Mouse (Mus musculus): ENCODE data around the gene Kdm6a.

Gene Kdm6a

GRCm38 (mm10) chrX:18162192-18162857 lies at the start of gene Kdm6a:
Gene Kdm6a (plus strand): TSS chrX:18162575.
- DNase-seq = peak; percentile 100

GRCm38 (mm10) chrX:18145557-18145956 lies 16.8 kb upstream of the Kdm6a start, which contains the start of gene Dusp21:
Gene Dusp21 (plus strand): TSS chrX:18145857.
- no peak for DNase-seq

- no peak for DNase-seq
Observed at GRCm38 (mm10) chrX:18160734-18161442, 1.5 kb upstream of the Kdm6a start.

- DNase-seq = no peak
Observed at GRCm38 (mm10) chrX:18161796-18162191, 581 bp upstream of the Kdm6a start.

- peak; percentile 91 for DNase-seq
Observed at GRCm38 (mm10) chrX:18162861-18163731, 721 bp downstream of the Kdm6a start.

- peak; percentile 92 for DNase-seq
Observed at GRCm38 (mm10) chrX:18163917-18164624, 1.7 kb downstream of the Kdm6a start.

- no peak for DNase-seq
Observed at GRCm38 (mm10) chrX:18165121-18165520, 2.7 kb downstream of the Kdm6a start.

- DNase-seq = no peak
Observed at GRCm38 (mm10) chrX:18166961-18167360, 4.6 kb downstream of the Kdm6a start.

GRCm38 (mm10) chrX:18168940-18169339 lies 6.6 kb downstream of the Kdm6a start:
- DNase-seq = no peak

- DNase-seq = no peak
Observed at GRCm38 (mm10) chrX:18174831-18175230, 12.5 kb downstream of the Kdm6a start.

- DNase-seq = no peak
Observed at GRCm38 (mm10) chrX:18177803-18178202, 15.4 kb downstream of the Kdm6a start.

- DNase-seq = no peak
Observed at GRCm38 (mm10) chrX:18179492-18179891, 17.1 kb downstream of the Kdm6a start.

GRCm38 (mm10) chrX:18187203-18187602 lies 24.8 kb downstream of the Kdm6a start:
- peak; percentile 87 for DNase-seq

GRCm38 (mm10) chrX:18188293-18188692 lies 25.9 kb downstream of the Kdm6a start:
- no peak for DNase-seq

GRCm38 (mm10) chrX:18239572-18239971 lies 77.2 kb downstream of the Kdm6a start:
- no peak for DNase-seq

- DNase-seq = peak; percentile 66
Observed at GRCm38 (mm10) chrX:18250621-18251020, 88.2 kb downstream of the Kdm6a start.

GRCm38 (mm10) chrX:18254767-18255166 lies 92.4 kb downstream of the Kdm6a start:
- DNase-seq = peak; percentile 70

GRCm38 (mm10) chrX:18258238-18258809 lies 95.9 kb downstream of the Kdm6a start:
- DNase-seq = peak; percentile 79

GRCm38 (mm10) chrX:18278561-18278960 lies 116.2 kb downstream of the Kdm6a start:
- peak; percentile 84 for DNase-seq

GRCm38 (mm10) chrX:18280134-18280533 lies 117.8 kb downstream of the Kdm6a start:
- DNase-seq = no peak
